Mouse (Mus musculus) megakaryocyte, embryonic 14.5 days (primary cell): ENCODE measurements around the gene Prepl.

Experiments
- FLI1 ChIP-seq: IDR thresholded peaks from 2 replicates; pipeline ENCODE4 v1.6.1; 2012; ENCODE audit warnings: low read length, inconsistent platforms, mixed read lengths
- GATA1 ChIP-seq: IDR thresholded peaks from 3 replicates; pipeline ENCODE4 v1.6.1; 2012; ENCODE audit warnings: mixed read lengths, low read length, inconsistent platforms, borderline replicate concordance

GRCm38 (mm10) chr17:85116643-85117042, 26.6 kb upstream of the Prepl start:
- no peak for TF ChIP-seq GATA1
- no peak for TF ChIP-seq FLI1
